Mouse (Mus musculus) hematopoietic multipotent progenitor cell, adult 10-12 weeks (in vitro differentiated cells): ENCODE data around the gene C1qtnf12. TPM values are rescaled to one million over a fixed set of nuclear protein-coding genes. Genes with fewer than 3 reads are reported as not detected.

Experiments used
- polyA plus RNA-seq: library from polyadenylated mRNA; stranded (reverse); fragments of >175 nt; gene quantifications from 2 replicates; pipeline ENCODE4 v1.2.3, GENCODE M21; 2012; ENCODE audit warnings: low replicate concordance

The C1qtnf12 gene
- 28.3 and 36.5 TPM in 2 replicates for polyA plus RNA-seq

DNA sequence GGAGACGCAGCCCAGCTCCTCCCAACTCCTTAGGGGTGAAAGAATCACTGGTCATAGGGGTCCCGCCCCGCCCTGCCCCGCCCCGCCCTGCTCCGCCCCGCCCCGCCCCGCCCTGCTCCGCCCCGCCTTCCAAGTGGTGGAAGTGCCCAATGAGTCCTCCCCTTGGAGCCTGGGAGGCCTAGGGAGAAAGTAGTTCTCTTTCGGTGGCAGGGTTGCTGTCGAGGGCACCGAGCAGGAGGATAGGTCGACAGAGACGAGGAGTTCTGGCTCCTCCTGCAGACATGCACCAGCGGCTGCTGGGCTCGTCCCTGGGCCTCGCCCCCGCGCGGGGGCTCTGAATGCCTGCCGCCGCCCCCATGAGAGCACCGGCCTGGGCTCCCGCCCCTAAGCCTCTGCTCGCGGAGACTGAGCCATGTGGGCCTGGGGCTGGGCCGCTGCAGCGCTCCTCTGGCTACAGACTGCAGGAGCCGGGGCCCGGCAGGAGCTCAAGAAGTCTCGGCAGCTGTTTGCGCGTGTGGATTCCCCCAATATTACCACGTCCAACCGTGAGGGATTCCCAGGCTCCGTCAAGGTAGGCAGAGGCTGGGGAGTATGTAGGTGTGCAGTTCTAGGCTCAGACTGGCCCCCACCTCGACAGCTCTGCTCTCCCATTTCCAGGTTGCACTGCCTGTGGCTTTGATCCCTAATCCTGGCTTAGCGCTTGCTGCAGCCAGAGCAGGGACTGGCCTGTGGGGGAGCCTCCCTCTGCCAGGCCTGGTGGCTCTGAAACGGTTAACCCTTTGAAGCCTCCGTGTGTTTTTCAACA lies at the start of gene C1qtnf12:
C1qtnf12 (plus strand) TSS at position 152 of the 805 bp plus-strand sequence.

DNA sequence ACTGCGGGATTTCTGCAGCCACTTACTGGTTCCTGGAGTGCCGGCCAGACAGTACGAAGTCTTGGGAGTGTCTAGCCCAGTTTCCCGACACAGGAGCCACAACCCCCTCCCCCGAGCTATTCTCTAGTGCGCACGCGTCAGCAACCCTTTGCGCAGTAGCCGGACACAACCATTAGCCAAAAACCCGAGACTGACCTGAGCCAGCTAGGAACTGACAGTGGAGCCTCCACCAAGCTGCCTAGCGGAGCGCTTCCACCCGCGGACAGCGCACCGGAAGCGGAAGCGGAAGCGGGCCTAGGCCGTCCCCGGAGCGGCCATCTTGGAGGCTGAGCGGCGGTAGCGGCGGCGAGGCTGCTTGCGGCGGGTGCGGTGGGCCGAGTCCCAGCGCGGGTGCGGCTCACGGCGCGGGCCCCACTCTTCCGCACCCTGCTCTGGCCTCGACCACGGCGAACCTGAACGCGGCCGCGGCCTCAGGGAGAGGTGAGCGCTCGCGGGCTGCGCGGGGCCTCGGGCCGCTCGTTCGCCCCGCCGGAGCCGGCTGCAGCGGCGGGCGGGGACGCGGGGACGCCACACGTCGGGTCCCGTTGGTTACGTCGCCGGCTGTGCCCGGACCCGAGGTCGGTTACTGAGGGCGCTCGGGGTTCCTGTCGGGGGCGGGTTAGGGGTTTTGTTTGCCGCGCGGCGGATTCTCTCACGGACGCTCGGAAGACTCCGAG lies 18.4 kb upstream of the C1qtnf12 start, which contains the start of gene Ube2j2:
Ube2j2 (plus strand) TSS at position 298 of the 716 bp plus-strand sequence.

DNA sequence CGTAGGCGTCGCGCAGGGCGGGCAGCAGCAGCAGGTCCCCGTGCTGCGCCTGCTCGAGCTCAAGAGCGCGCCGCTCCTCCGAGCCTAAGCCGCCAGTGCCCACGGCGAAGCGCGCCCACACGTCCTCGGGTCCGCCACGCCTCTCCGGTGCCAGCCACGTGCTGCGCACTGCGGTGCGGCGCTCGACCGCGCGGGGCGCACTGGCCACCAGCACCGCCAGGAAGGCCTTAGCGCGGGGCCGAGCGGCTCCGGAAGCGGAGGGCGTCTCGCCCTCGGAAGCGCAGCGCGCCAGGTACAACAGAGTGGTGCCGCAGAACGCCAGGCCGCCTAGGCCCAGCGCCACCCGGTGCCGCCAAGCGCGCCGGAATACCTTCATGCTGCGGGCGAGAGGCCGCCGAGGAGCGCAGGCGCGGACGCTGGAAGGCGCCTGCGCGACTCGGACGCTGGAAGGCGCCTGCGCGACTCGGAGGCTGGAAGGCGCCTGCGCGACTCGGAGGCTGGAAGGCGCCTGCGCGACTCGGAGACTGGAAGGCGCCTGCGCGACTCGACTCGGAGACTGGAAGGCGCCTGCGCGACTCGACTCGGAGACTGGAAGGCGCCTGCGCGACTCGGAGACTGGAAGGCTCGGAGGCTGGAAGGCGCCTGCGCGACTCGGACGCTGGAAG lies 30.3 kb downstream of the C1qtnf12 start, which contains the start of the genes B3galt6 and Sdf4:
B3galt6 (minus strand) TSS at position 409 of the 665 bp plus-strand sequence.
Sdf4 (plus strand) TSS at position 632 of the 665 bp plus-strand sequence.

DNA sequence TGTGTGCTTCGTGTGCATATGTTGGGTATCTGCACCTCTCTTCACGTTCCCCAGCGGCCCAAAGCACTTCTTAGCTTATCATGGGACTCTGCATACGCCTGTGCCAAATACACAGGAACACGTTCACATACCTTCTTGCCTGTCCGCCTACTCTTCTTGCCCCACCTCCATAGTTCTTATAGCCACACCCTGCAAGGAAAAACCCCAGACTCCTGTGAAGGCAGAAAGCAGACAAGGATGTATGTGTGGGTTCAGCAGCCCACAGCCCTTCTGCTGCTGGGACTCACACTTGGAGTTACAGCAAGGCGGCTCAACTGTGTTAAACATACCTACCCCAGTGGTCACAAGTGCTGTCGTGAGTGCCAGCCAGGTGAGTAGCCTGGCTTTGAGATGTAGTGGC lies 51.5 kb downstream of the C1qtnf12 start, which contains the start of gene Tnfrsf4:
Tnfrsf4 (plus strand) TSS at position 207 of the 400 bp plus-strand sequence.

Other genes starting within 250 kb of the C1qtnf12 start
- 0.86 and 1.6 TPM in 2 replicates for gene Tmem240, start 227.5 kb upstream of the C1qtnf12 start, polyA plus RNA-seq
- 22.2 and 23.8 TPM in 2 replicates for gene Atad3a, start 201.2 kb upstream of the C1qtnf12 start, polyA plus RNA-seq
- gene Vwa1, start 187.6 kb upstream of the C1qtnf12 start, polyA plus RNA-seq, result 0.28 and 1.3 TPM in 2 replicates
- 0.06 TPM in 1 of 2 replicates, not detected in the other for gene Tmem88b, start 176.4 kb upstream of the C1qtnf12 start, polyA plus RNA-seq
- gene Ankrd65, start 171.9 kb upstream of the C1qtnf12 start, polyA plus RNA-seq, result 0.10 TPM in 1 of 2 replicates, not detected in the other
- gene Mrpl20, start 159.4 kb upstream of the C1qtnf12 start, polyA plus RNA-seq, result 6.3 and 19.8 TPM in 2 replicates
- 56.5 and 59.9 TPM in 2 replicates for gene Ccnl2, start 149.8 kb upstream of the C1qtnf12 start, polyA plus RNA-seq
- 177 and 209 TPM in 2 replicates for gene Aurkaip1, start 131.0 kb upstream of the C1qtnf12 start, polyA plus RNA-seq
- 2.6 and 5.3 TPM in 2 replicates for gene Mxra8, start 122.6 kb upstream of the C1qtnf12 start, polyA plus RNA-seq
- gene Dvl1, start 114.9 kb upstream of the C1qtnf12 start, polyA plus RNA-seq, result 89.3 and 201 TPM in 2 replicates
- gene Tas1r3, start 99.0 kb upstream of the C1qtnf12 start, polyA plus RNA-seq, result 0.25 and 0.37 TPM in 2 replicates
- 1.6 and 4.5 TPM in 2 replicates for gene Cptp, start 92.9 kb upstream of the C1qtnf12 start, polyA plus RNA-seq
- 13.3 and 23.2 TPM in 2 replicates for gene Ints11, start 92.8 kb upstream of the C1qtnf12 start, polyA plus RNA-seq
- gene Pusl1, start 70.5 kb upstream of the C1qtnf12 start, polyA plus RNA-seq, result 79.0 and 302 TPM in 2 replicates
- 30.5 and 52.0 TPM in 2 replicates for gene Acap3, start 70.5 kb upstream of the C1qtnf12 start, polyA plus RNA-seq
- gene Ube2j2, start 18.5 kb upstream of the C1qtnf12 start, polyA plus RNA-seq, result 43.7 and 73.5 TPM in 2 replicates
- gene B3galt6, start 30.3 kb downstream of the C1qtnf12 start, polyA plus RNA-seq, result 2.3 and 3.4 TPM in 2 replicates
- 64.0 and 98.8 TPM in 2 replicates for gene Sdf4, start 30.6 kb downstream of the C1qtnf12 start, polyA plus RNA-seq
- 10.9 and 18.7 TPM in 2 replicates for gene Tnfrsf4, start 51.5 kb downstream of the C1qtnf12 start, polyA plus RNA-seq
- gene Tnfrsf18, start 63.8 kb downstream of the C1qtnf12 start, polyA plus RNA-seq, result 31.9 and 46.2 TPM in 2 replicates
- gene Ttll10, start 97.1 kb downstream of the C1qtnf12 start, polyA plus RNA-seq, result not detected in 2 replicates
- gene 9430015G10Rik, start 147.7 kb downstream of the C1qtnf12 start, polyA plus RNA-seq, result 11.6 and 15.9 TPM in 2 replicates
- gene Rnf223, start 168.2 kb downstream of the C1qtnf12 start, polyA plus RNA-seq, result 0.33 and 0.59 TPM in 2 replicates
- 10.3 and 11.1 TPM in 2 replicates for gene Agrn, start 235.2 kb downstream of the C1qtnf12 start, polyA plus RNA-seq
- 10.3 and 18.8 TPM in 2 replicates for gene Isg15, start 238.5 kb downstream of the C1qtnf12 start, polyA plus RNA-seq
- gene AW011738, start 241.0 kb downstream of the C1qtnf12 start, polyA plus RNA-seq, result 30.9 and 85.0 TPM in 2 replicates